Mouse (Mus musculus) small intestine, adult 10 weeks (tissue): Measurements from ENCODE around the gene Srpk2. TPM values are rescaled to one million over a fixed set of nuclear protein-coding genes. Genes with fewer than 3 reads are reported as not detected.

ENCODE experiments used
- polyA plus RNA-seq: library from polyadenylated mRNA; stranded (reverse); fragments of 350-450 nt; fragmentation: Illumina TruSeq; extraction: RNeasy Lipid Tissue Mini Kit (QIAGEN cat#74804); gene quantifications from one replicate; pipeline ENCODE4 v1.2.3, GENCODE M21; 2014; ENCODE audit warnings: low replicate concordance

The Srpk2 gene
- polyA plus RNA-seq: 14.3 TPM

GRCm38 (mm10) chr5:23684517-23684916 lies at the start of gene Srpk2:
Srpk2 (minus strand) TSS chr5:23684617.

Other genes with a start within 250 kb of the Srpk2 start
- 9.6 TPM for gene Pus7, start 99.1 kb upstream of the Srpk2 start, polyA plus RNA-seq
- 16.1 TPM for gene Rint1, start 103.1 kb upstream of the Srpk2 start, polyA plus RNA-seq
- 36.7 TPM for gene Tomm7, start 159.5 kb upstream of the Srpk2 start, polyA plus RNA-seq